Mouse (Mus musculus) neural tube, embryonic 10.5 days (tissue): ENCODE measurements around the gene Vnn3.

Experiments used
- DNase-seq: peaks from one replicate; pipeline ENCODE4 v3.0.0-alpha.2; 2017; ENCODE audit warnings: low spot score; ENCODE audit errors: extremely low spot score

Vnn3 gene

DNA sequence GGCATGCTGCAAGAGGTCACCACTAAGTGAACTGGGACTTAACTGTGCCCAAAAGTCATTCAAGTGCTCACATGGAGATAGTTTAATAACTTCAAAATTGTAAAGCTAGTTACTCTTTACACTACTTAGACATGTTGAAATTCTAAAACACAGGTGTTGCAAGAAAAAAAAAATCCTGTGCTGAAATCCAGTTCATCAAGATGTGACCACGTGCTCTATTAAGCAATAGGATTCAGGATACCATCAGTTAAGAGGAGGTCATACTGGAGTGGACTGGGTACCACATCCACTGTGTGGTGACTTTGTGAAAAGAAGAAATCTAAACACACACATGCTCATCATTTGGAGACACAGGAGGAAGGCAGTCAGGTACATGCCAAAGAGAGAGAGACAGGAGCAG lies 41.7 kb downstream of the Vnn3 start:
- no peak for DNase-seq

DNA sequence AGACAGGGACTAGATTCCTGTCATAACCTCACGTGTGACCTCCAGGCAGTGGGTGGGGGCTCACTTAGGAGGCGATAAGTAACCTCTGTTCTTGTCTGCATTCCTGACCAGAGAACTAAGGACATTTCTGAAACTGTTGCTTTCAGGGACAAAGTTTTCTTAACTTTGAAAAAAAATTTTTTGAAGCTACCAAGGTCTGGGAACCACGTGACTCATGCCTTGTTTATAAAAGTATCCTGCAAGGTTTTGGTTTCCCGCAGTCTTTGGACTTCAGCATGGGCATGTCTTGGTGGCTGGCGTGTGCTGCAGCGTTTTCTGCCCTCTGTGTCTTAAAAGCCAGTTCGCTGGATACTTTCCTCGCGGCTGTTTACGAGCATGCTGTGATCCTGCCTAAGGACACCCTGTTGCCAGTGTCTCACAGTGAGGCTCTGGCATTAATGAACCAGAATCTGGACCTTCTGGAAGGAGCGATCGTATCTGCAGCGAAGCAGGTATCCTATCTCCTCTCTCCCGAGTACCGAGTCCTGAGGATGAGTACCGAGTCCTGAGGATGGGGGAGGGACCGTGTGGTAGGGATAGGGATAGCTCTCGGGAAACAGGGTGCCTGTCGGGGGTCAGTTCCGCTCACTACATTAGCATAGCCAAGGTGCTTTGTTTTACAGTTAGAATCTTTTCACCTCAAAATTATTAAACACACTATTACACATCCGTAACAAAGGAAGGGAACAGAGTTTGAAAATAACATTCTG lies 43.5 kb downstream of the Vnn3 start, which contains the start of gene Vnn1:
TSS of gene Vnn1 (plus strand) at position 88 of the 749 bp plus-strand sequence.
- no peak for DNase-seq

DNA sequence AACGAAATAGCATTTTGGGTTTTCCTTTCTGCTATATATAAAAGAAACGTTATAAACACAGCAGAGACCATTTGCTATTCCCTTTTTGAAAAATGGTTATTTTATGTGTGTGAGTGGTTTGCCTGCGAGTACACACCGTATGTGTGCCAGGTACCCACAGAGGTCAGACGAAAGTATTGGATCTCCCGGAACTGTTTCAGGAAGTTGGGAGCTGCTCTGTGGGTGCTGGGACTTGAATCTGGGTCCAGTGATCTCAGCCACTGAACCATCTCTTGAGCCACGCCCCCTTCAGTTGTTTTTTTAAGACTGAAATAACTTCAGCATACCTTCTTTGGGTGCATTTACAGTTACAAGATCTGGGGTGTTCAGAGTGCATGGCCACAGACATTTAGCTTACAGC lies 44.1 kb downstream of the Vnn3 start:
- no peak for DNase-seq

DNA sequence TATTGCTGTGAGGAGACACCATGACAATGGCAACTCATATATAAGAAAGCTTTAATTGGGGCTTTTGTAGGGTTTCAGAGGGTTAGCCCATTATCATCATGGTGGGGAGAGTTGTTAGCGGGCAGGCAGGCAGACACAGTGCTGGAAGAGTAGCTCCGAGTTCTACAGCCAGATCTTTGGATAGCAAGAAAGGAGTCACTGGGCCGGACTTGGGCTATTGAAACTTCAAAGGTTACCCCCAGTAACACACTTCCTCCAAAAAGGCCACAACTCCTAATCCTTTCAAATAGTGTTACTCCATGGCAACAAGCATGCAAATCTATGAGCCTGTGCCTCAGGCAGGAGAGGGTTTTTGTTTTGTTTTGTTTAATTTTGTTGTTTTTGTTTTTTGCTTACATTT lies 49.9 kb downstream of the Vnn3 start:
- DNase-seq: no peak

DNA sequence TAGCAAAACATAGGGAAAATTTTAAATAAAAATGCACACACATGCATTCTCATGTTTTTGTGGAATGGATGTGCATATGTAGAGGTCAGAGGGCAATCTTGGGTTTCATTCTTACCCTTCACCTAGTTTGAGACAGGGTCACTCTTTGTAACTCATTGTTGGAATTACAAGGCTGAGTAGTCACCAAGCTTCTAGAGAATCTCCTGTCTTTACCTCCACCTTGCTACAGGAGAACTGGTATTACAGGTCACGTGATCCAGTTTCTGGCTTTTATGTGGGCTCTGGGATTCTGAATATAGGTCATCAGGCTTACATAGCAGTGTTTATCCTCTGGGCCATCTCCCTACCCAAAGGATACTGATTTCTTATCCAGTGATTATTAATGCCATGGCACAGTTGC lies 54.4 kb downstream of the Vnn3 start:
- DNase-seq: no peak
